In genomic region chr14:25555291-25555781, GRCm38 (mm10) we compare ENCODE assay signal across 10 mouse cellular contexts.
DNase-seq lines count a peak whose midpoint lies in the region; ATAC-seq and TF ChIP-seq lines count a peak whose summit lies in the region.
"Had no signal": no experiment of that assay in that cellular context is flagged by ENCODE, and none has a peak within 500 bp of the region (broad histone marks: within the 10 kb centered on the region; RNA-seq: fewer than 3 reads in every experiment).

No protein-coding gene starts in this region.

- WGBS in intestine, embryonic 14.5 days: 15% methylated on average over 10 of the region's 10 CpGs
- 33% methylated on average over 10 of the region's 10 CpGs for WGBS in intestine, postnatal 0 days
- 21% methylated on average over 10 of the region's 10 CpGs for WGBS in hindbrain, embryonic 11.5 days
- 17% methylated on average over 10 of the region's 10 CpGs for WGBS in midbrain, embryonic 15.5 days

- no peak for TF ChIP-seq CTCF in intestine, postnatal 0 days (IDR thresholded peaks at IDR 0.05; ENCODE audit: low read depth)

- H3K27ac ChIP-seq in intestine, embryonic 14.5 days (ENCODE audit: low read depth): peak overlapping the region; percentile 59
- no peak overlapping the region for H3K27ac ChIP-seq in intestine, postnatal 0 days (ENCODE audit: low read depth, low read length)
- peak overlapping the region; percentile 39; the same call in 1 of the 2 replicates for H3K27ac ChIP-seq in hindbrain, embryonic 11.5 days (ENCODE audit: low read depth, low read length)
- H3K27ac ChIP-seq in midbrain, embryonic 15.5 days: peak overlapping the region; percentile 63

- 0 out of 2 replicates have a peak, but pooled peaks cover 10% of the 10 kb centered on the region for H3K36me3 ChIP-seq in intestine, embryonic 14.5 days (ENCODE audit: control insufficient read depth, insufficient read depth, low read length)
- H3K36me3 ChIP-seq in intestine, postnatal 0 days (ENCODE audit: control insufficient read depth, insufficient read depth): peaks cover 7% of the 10 kb centered on the region; the same call in 1 of the 2 replicates
- no peaks in the 10 kb centered on the region for H3K36me3 ChIP-seq in hindbrain, embryonic 11.5 days (ENCODE audit: control insufficient read depth, insufficient read depth, low read length)
- no peaks in the 10 kb centered on the region for H3K36me3 ChIP-seq in midbrain, embryonic 15.5 days (replicated peaks)

- H3K9me3 ChIP-seq in intestine, embryonic 14.5 days (ENCODE audit: control insufficient read depth, low read length): no peaks in the 10 kb centered on the region
- H3K9me3 ChIP-seq in intestine, postnatal 0 days (ENCODE audit: control insufficient read depth): no peaks in the 10 kb centered on the region
- H3K9me3 ChIP-seq in hindbrain, embryonic 11.5 days (ENCODE audit: control insufficient read depth, low read length): no peaks in the 10 kb centered on the region
- no peaks in the 10 kb centered on the region for H3K9me3 ChIP-seq in midbrain, embryonic 15.5 days

- H3K9ac ChIP-seq in intestine, embryonic 14.5 days (ENCODE audit: low read length): no peak overlapping the region
- H3K9ac ChIP-seq in intestine, postnatal 0 days (ENCODE audit: low read depth, low read length): no peak overlapping the region
- H3K9ac ChIP-seq in hindbrain, embryonic 11.5 days (ENCODE audit: low read depth, low read length): no peak overlapping the region
- H3K9ac ChIP-seq in midbrain, embryonic 15.5 days: peak overlapping the region; percentile 15; the same call in 1 of the 2 replicates

- no peak for ATAC-seq in intestine, embryonic 14.5 days (replicated peaks; ENCODE audit: low FRiP score, low TSS enrichment, low read depth)
- ATAC-seq in intestine, postnatal 0 days: no peak
- no peak for ATAC-seq in hindbrain, embryonic 11.5 days (ENCODE audit: low FRiP score)
- ATAC-seq in midbrain, embryonic 15.5 days (replicated peaks): peak; percentile 21; the same call in 1 of the 2 replicates

- H3K4me2 ChIP-seq in intestine, embryonic 14.5 days (ENCODE audit: low read length): 0 out of 2 replicates have a peak overlapping the region, but pooled peaks have one; percentile 4
- no peak overlapping the region for H3K4me2 ChIP-seq in intestine, postnatal 0 days (replicated peaks; ENCODE audit: low read depth)
- no peak overlapping the region for H3K4me2 ChIP-seq in hindbrain, embryonic 11.5 days (replicated peaks; ENCODE audit: low read depth, low read length)
- H3K4me2 ChIP-seq in midbrain, embryonic 15.5 days: peak overlapping the region; percentile 19

- no peak for DNase-seq in intestine, embryonic 14.5 days (ENCODE audit: low spot score)
- DNase-seq in cerebellum, postnatal 10 days: peak; percentile 79 to 85
- peak; percentile 53 for DNase-seq in hindbrain, embryonic 11.5 days (ENCODE audit: low spot score)
- no peak for DNase-seq in layer of hippocampus, adult 9-10 months (ENCODE audit: low spot score)
- DNase-seq in thymus, postnatal 14 days: no peak
- DNase-seq in lung, adult 18-20 months: no peak

- no peak overlapping the region for H3K4me3 ChIP-seq in intestine, embryonic 14.5 days (ENCODE audit: low read depth, low read length)
- no peak overlapping the region for H3K4me3 ChIP-seq in intestine, postnatal 0 days (ENCODE audit: low read depth, low read length)
- no peak overlapping the region for H3K4me3 ChIP-seq in hindbrain, embryonic 11.5 days (ENCODE audit: low read depth, low read length)
- H3K4me3 ChIP-seq in midbrain, embryonic 15.5 days: no peak overlapping the region
- H3K4me3 ChIP-seq: erythroblast, embryonic 14.5 days; myocyte had no signal

- no peaks in the 10 kb centered on the region for H3K27me3 ChIP-seq in intestine, embryonic 14.5 days (replicated peaks; ENCODE audit: control insufficient read depth, insufficient read depth, low read length)
- no peaks in the 10 kb centered on the region for H3K27me3 ChIP-seq in intestine, postnatal 0 days (replicated peaks; ENCODE audit: control insufficient read depth, insufficient read depth, low read length)
- H3K27me3 ChIP-seq in hindbrain, embryonic 11.5 days (ENCODE audit: control insufficient read depth, insufficient read depth, low read length): no peaks in the 10 kb centered on the region
- no peaks in the 10 kb centered on the region for H3K27me3 ChIP-seq in midbrain, embryonic 15.5 days (replicated peaks)

- H3K4me1 ChIP-seq in intestine, embryonic 14.5 days (replicated peaks; ENCODE audit: control insufficient read depth, insufficient read depth, low read length): peaks cover 60% of the 10 kb centered on the region
- H3K4me1 ChIP-seq in intestine, postnatal 0 days (replicated peaks; ENCODE audit: control insufficient read depth, insufficient read depth, low read length): no peaks in the 10 kb centered on the region; the same call in 1 of the 2 replicates
- peaks cover 22% of the 10 kb centered on the region for H3K4me1 ChIP-seq in hindbrain, embryonic 11.5 days (replicated peaks; ENCODE audit: control insufficient read depth, insufficient read depth, low read length)
- peaks cover 70% of the 10 kb centered on the region for H3K4me1 ChIP-seq in midbrain, embryonic 15.5 days

Comparison
In these comparisons a context has a peak if more than half of its experiments do, and no peak if none do; other contexts are left out.
1. H3K4me2 ChIP-seq: peak in intestine, embryonic 14.5 days (single experiment) and midbrain, embryonic 15.5 days (single experiment); none in intestine, postnatal 0 days (single experiment) and hindbrain, embryonic 11.5 days (single experiment).
2. DNase-seq: peak in cerebellum, postnatal 10 days (2 of 2) and hindbrain, embryonic 11.5 days (single experiment); none in intestine, embryonic 14.5 days (single experiment), layer of hippocampus, adult 9-10 months (single experiment), thymus, postnatal 14 days (single experiment) and lung, adult 18-20 months (0 of 2).